Mouse (Mus musculus): ENCODE measurements at regions not wholly inside any gene's neighbourhood (a gene's known extent, or its start where the extent isn't known, plus 50 kb on each side); places are given as distances from the start of the nearest gene placed in this dataset.

- DNase-seq, result no peak
Observed at GRCm38 (mm10) chr14:25141933-25142332, 317.1 kb upstream of the Zmiz1 start.

DNA sequence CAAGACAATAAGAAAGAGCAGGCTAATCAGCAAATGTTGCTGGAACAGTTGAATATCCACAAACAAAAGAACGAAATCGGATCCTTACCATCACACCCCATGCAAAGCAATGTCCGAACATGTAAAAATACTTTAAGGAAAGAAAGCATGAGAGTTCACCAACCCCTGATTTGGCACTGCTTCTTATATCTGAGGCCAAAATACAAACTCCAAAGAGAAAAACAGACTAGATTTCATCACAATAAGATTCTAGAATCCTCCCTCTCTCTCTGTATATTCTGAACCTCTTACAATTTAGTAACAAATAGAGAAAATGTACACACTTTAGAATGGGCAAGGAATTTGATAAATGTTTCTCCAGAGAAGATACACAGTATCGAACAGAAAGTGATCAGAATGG, 315.9 kb upstream of the Zmiz1 start:
- no peak for DNase-seq

- no peak for DNase-seq
Observed at GRCm38 (mm10) chr14:25147731-25148130, 311.3 kb upstream of the Zmiz1 start.

DNA sequence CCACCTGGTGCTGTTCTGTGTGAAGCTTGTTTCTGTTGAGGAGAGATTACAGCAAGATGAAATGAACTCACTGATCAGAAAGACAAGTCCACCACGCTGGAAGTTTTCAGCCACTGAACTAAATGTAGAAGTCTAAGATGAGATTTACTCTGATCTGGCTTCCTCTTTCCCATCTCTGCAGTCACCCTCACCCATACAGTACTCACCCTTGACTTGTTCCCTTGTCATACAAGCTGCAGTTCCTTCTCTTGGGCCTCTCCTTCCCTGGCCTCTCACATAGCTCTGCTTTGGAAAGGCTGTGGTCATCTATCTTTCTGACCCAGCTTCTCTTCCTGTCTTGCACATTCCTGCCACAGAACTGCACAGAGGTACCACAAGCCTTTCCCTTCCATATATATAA, 308.0 kb upstream of the Zmiz1 start:
- no peak for DNase-seq

DNA sequence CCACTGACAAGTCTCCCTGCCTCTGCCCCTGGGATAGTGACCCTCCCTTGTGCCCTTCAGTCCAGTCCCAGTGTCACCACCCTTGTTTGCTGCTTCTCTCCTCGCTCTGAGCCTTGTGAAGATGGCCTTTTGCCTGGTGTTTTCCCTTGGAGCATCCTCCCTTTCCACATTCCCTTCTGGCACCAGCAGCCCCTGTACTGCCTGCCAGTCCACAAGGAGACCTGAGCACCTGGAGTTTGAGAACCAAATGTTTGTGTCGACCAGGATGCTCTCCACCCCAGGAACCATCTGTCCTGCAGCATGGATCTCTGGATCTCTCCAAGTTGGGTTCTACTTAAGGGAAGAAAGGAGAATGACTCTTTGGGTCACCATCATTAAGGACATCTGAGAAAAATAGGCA, 307.5 kb upstream of the Zmiz1 start:
- no peak for DNase-seq

- no peak for DNase-seq
Observed at GRCm38 (mm10) chr14:25153573-25153972, 305.4 kb upstream of the Zmiz1 start.

DNA sequence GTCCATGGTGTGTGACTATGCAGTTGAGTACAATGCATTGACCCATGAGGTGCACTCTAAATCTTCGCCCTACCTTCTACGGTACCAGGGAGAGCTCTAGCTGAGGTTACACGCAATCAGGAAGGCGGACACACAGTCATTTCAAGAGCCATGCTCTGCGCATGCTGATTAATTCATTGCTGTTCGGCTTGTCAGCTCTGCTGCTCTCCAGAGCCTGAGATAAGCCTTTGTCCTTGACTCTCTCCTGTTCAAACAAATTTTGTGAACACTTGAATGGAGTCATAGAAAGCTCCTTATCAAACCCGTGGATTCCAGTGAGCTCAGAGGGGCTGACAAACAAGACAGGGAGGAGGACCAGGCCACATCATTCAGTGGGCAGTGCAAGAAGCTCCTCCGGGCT, 304.8 kb upstream of the Zmiz1 start:
- no peak for DNase-seq

DNA sequence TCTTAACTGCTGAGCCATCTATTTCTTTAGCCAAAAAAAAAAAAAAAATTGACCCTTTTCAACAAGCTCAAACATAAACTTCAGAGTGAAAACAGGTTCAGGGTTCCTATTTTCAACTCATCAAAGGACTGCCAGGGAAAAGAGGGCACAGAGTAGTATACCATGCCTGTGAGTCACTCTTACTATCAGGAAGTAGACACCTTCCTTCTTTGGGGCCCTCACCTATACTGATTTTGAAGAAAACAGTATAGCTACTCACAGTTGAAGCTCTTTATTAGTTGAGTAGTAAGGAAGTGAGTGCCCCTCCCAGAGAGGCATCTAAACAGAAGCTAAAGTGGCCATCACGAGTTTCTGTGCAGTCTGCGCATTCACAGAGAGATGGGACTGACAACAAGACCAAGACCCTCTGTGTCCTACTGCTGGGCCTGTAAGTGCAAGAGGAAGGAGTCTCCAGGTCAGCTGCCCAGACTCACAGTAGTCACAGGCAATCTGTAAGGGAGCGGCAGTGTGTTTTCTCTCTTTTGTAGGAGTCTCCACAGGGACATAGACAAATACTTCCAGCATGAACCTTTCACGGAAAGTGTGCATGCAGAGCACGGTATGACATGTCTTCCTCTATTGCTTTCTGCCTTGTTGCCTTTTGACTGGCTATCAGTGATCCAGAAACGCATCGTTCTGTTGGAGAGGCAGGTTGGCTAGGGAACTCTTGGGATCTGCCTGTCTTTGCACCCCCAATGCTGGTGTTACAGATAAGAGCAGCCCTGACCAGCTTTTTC, 303.8 kb upstream of the Zmiz1 start:
- no peak for DNase-seq

- no peak for DNase-seq
Observed at GRCm38 (mm10) chr14:25156171-25156570, 302.8 kb upstream of the Zmiz1 start.

DNA sequence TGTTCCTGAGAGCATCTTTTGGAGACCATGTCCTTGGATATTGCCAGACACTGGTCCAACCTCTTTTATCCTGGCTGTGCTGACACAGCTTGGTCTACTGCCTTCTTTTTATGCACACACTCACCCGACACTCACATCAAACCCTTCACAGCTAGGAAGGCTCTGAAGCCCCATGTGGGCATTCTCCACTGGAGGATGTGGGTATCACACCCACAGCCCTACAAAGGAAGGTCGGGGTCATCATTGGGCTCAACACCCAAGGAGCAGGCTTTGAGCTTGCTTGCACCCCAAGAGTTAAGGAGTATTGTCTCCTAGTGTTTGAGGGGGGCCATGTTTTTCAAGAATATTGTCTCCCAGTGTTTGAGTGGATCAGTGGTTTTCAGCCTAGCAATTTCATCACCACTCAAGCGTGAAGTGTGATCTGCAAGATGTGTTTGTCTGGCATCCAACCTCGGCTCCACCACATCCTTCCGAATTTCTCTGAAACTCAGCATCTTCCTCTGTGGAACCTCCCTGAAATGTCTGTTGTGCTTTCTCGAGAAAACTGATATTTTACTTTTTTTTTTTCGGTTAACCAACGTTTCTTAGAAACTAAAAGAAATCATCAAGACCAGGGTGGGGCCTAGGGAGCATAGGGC, 297.2 kb upstream of the Zmiz1 start:
- no peak for DNase-seq

GRCm38 (mm10) chr14:25166217-25166616, 292.8 kb upstream of the Zmiz1 start:
- no peak for DNase-seq

- peak; percentile 20 for DNase-seq
Observed at GRCm38 (mm10) chr14:25167604-25168003, 291.4 kb upstream of the Zmiz1 start.

- no peak for DNase-seq
Observed at GRCm38 (mm10) chr14:25168310-25168709, 290.7 kb upstream of the Zmiz1 start.

- DNase-seq, result no peak
Observed at GRCm38 (mm10) chr14:25173281-25173680, 285.7 kb upstream of the Zmiz1 start.

DNA sequence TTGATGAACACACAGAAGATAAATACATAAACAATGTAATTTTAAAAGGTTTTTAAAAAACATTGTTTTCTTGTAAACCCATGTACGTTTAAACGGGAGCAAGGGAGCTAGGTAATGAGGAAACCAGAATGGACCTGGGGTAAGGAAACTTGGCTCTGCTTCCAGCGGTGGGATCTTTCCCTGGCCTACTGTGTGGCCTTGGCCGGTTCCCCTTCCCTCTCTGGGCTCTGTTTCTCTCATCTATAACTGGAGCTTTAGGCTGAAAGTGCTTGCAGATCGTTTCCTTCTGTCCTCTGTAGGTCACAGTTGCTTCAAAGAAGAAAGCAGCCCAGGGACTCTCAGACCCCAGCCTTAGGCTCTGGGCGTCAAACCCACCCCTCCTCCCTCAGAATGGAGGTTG, 285.1 kb upstream of the Zmiz1 start:
- no peak for DNase-seq

- DNase-seq, result no peak
Observed at GRCm38 (mm10) chr14:25174402-25174801, 284.6 kb upstream of the Zmiz1 start.

- no peak for DNase-seq
Observed at GRCm38 (mm10) chr14:25176206-25176605, 282.8 kb upstream of the Zmiz1 start.

DNA sequence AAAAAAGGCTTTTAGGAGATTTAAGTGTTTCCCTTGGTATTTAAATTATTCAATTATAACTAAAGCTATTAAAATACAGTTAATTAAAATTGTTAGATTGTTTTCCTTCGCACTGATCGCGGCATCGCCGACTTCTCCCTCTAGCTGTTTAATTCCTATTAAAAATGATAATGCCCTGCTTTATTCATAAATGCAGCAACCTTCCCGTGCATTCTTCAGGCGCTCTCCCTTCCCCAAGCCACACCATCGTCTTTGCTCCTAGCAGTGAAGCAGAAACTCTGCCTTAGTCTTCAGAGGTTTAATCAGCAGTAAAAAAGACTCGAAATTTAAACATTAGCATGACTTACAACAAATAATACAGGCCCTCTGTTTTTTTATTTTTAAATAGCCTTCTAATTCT, 278.9 kb upstream of the Zmiz1 start:
- no peak for DNase-seq

DNA sequence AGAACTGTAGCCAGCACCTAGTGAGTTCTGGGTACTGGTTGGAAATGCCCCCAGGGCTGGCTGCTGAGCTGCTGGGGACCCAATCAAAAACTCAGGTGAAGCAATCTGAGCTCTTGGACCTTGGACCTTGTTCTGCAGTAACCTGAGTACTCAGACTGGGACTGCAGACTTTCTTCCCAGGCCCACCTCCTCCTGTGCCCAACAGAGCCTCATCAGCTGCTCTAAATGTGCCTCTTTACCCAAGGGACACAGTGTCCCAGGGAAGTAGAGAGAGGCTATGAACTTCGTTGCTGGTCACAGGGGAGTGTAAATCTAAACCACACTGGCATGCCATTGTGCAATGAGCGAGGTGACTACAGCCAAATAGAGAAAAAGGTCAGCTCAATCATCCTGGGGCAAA, 277.6 kb upstream of the Zmiz1 start:
- DNase-seq, result no peak

- no peak for DNase-seq
Observed at GRCm38 (mm10) chr14:25184042-25184441, 274.9 kb upstream of the Zmiz1 start.

GRCm38 (mm10) chr14:25184875-25185274, 274.1 kb upstream of the Zmiz1 start:
- DNase-seq, result no peak

DNA sequence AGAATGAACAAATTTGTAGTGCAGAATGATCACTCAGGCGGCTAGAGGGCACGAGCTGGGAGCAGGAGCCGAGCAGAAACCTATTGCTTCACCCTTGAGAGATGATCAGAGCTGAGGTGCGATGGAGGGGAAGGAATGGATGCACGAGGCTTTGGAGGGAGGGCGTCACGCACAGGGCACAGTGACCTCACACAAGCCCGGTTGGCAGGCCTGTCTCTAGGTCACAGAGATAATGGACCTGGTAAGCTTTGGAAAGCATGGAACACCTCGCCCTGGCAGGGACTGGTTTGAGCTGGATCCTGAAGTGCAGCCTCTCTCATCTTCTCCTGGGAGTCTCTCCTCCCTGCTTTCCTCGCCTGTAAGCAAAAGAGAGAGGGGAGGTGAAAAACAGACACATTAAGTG, 273.4 kb upstream of the Zmiz1 start:
- DNase-seq, result no peak

GRCm38 (mm10) chr14:25185959-25186771, 272.8 kb upstream of the Zmiz1 start:
- DNase-seq, result peak; percentile 23

- peak; percentile 47 for DNase-seq
Observed at GRCm38 (mm10) chr14:25187715-25188114, 271.3 kb upstream of the Zmiz1 start.

All from right cerebral cortex, postnatal 4 days (tissue).